Mouse (Mus musculus) forebrain, embryonic 12.5 days (tissue): ENCODE data around the gene Slc28a3. TPM values are rescaled to one million over a fixed set of nuclear protein-coding genes. Genes with fewer than 3 reads are reported as not detected.

Experiments used
- ATAC-seq: fragments of 200-750 bp; cut with Nextera tagmentation; 2 replicates; pipeline ENCODE4 v1.8.0; 2017; ENCODE audit warnings: moderate TSS enrichment; ENCODE audit not compliant: low FRiP score
- H3K27ac ChIP-seq: fragments of 300-500 bp; sonication (generic); 2 replicates; pipeline ENCODE4 v1.5.1; 2016; ENCODE audit warnings: mild to moderate bottlenecking
- H3K27me3 ChIP-seq: fragments of 300-500 bp; sonication (generic); 2 replicates; pipeline ENCODE4 v1.6.1; 2016; ENCODE audit warnings: mild to moderate bottlenecking
- H3K36me3 ChIP-seq: fragments of 300-500 bp; sonication (generic); replicated peaks from 2 replicates; pipeline ENCODE4 v1.6.1; 2016; ENCODE audit warnings: mild to moderate bottlenecking
- H3K4me1 ChIP-seq: fragments of 300-500 bp; sonication (generic); 2 replicates; pipeline ENCODE4 v1.6.1; 2016
- H3K4me2 ChIP-seq: fragments of 300-500 bp; sonication (generic); 2 replicates; pipeline ENCODE4 v1.6.1; 2016; ENCODE audit warnings: mild to moderate bottlenecking, moderate library complexity
- H3K4me3 ChIP-seq: fragments of 300-500 bp; sonication (generic); replicated peaks from 2 replicates; pipeline ENCODE4 v1.5.1; 2016; ENCODE audit warnings: mild to moderate bottlenecking
- H3K9ac ChIP-seq: fragments of 300-500 bp; sonication (generic); 2 replicates; pipeline ENCODE4 v1.6.1; 2016; ENCODE audit warnings: mild to moderate bottlenecking
- H3K9me3 ChIP-seq: fragments of 300-500 bp; sonication (generic); 2 replicates; pipeline ENCODE4 v1.6.1; 2016
- WGBS: fragments of 180-500 bp; shearing (Covaris S2); methylation state at CpG from one replicate; pipeline ENCODE4 v1.1.7; 2016; 5-methylcytosine and 5-hydroxymethylcytosine counted together
- polyA plus RNA-seq: library from polyadenylated mRNA; unstranded; fragments of >200 nt; fragmentation: Nextera tagmentation; extraction: Ambion mirVana; gene quantifications from 2 replicates; pipeline ENCODE4 v1.2.1, GENCODE M21; 2016

Slc28a3 gene
- polyA plus RNA-seq, 1 experiment from 2014 or later: not detected

DNA sequence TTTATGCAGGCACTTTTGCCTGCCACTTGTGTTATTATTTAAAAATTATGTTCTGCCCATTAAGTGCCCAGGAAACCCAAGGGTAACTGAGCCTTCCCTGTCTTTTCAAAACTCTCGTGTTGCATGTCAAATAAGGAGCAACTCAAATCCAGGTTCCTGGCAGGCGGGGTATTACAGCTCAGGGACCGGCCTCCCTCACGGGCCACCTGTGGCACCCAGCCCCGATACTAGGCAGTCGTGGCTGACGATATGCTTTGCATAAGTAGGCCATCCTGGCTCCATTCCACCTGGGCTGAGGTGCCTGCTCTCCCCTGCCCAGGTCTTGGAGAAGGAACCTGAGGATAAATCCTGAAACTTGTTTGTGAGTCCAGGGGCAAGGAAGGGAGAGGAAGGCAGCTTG, 618 bp downstream of the Slc28a3 start:
- H3K27me3 ChIP-seq: peaks cover 9% of the 10 kb centered on the region; the same call in 1 of the 2 replicates
- no peak overlapping the region for H3K27ac ChIP-seq
- H3K4me2 ChIP-seq: no peak overlapping the region
- 22% methylated on average over 7 of the region's 7 CpGs for WGBS
- H3K9me3 ChIP-seq: no peaks in the 10 kb centered on the region
- peaks cover 7% of the 10 kb centered on the region; the same call in 1 of the 2 replicates for H3K4me1 ChIP-seq
- ATAC-seq: no peak
- no peak overlapping the region for H3K4me3 ChIP-seq
- H3K9ac ChIP-seq: no peak overlapping the region
- H3K36me3 ChIP-seq: no peaks in the 10 kb centered on the region

DNA sequence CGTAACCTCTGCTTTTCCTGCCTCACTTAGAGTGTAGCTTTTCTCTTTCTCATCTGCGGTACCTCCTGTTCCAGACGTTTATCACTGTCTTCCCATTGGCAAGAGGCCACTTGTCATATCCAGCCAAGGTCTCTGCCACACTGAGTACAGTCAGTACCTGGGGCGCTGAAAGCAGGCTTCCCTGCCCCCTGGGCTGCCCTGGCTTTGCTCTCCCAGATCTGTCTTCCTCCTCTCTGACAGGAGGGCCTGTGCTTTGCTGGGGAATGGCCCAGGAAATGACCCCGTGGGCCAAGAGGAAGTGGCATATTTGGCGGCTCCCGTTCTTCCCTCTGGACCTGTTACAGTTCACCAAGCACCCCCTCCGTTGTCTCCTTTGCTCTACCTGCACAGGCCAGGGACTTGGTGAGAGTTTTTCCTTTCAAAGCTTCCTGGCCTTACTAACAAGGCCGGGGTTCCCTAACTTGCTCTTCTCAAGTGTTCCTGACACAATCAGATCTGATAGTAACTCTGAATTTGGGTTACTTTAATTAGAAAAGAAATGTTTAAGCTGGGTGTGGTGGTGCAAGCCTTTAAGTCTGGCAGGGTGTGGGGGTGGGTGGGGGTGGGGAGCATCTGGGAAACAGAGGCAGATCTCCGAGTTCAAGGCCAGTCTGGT, 9.3 kb downstream of the Slc28a3 start:
- Histone ChIP-seq H3K27me3 (no peaks in the 10 kb centered on the region), H3K9ac (no peak overlapping the region), H3K27ac (no peak overlapping the region), H3K4me2 (no peak overlapping the region), H3K36me3 (no peaks in the 10 kb centered on the region), H3K4me3 (no peak overlapping the region), H3K9me3 (no peaks in the 10 kb centered on the region), H3K4me1 (no peaks in the 10 kb centered on the region)
- WGBS: 79% methylated on average over 10 of the region's 10 CpGs
- no peak for ATAC-seq

DNA sequence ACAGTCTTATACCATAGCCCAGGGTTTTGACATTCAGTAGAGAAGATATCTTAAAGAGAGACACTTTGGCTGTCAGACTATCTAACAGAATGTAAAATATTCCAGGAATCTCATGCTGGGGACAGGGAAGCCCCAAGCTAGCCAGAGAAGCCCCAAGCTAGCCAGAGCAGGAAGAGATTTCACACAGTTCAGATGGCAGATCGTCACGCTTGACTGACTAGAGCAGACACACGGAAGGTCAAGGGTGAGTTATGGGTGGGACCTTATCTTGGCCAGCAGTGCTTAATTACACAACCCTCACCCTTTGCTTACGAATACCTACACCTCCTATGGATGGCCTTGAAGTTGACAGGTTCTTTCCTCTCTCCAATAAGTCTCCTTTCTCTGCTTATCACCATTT, 12.1 kb downstream of the Slc28a3 start:
- H3K4me1 ChIP-seq: no peaks in the 10 kb centered on the region
- no peak overlapping the region for H3K4me3 ChIP-seq
- no peaks in the 10 kb centered on the region for H3K9me3 ChIP-seq
- H3K36me3 ChIP-seq: no peaks in the 10 kb centered on the region
- no peak overlapping the region for H3K27ac ChIP-seq
- ATAC-seq: no peak
- no peak overlapping the region for H3K9ac ChIP-seq
- H3K4me2 ChIP-seq: no peak overlapping the region
- 71% methylated on average over 4 of the region's 4 CpGs for WGBS
- no peaks in the 10 kb centered on the region for H3K27me3 ChIP-seq

DNA sequence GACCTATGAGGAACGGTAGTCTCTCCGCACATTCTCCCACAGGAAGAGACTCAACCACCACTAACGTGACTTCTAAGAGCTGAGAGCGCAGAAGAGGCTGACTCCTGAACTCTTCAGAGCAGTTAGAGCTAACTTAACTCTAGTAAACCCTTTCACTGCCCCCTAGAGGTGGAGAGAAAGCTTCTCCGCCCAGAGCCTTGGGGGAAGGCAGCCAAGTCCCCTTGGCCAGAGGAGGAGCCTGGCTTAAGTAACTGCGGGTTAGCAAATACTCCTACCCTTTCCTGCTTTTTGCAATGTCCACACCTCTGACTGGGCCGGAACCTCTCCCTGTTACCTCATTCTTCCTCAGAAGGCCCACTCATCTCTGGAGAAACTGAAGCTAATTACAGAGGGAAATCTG, 17.5 kb downstream of the Slc28a3 start:
- no peaks in the 10 kb centered on the region for H3K27me3 ChIP-seq
- H3K36me3 ChIP-seq: no peaks in the 10 kb centered on the region
- H3K4me2 ChIP-seq: no peak overlapping the region
- H3K4me1 ChIP-seq: peaks cover 4% of the 10 kb centered on the region; the same call in 1 of the 2 replicates
- 26% methylated on average over 7 of the region's 7 CpGs for WGBS
- no peak for ATAC-seq
- H3K27ac ChIP-seq: no peak overlapping the region
- no peak overlapping the region for H3K4me3 ChIP-seq
- no peaks in the 10 kb centered on the region for H3K9me3 ChIP-seq
- H3K9ac ChIP-seq: no peak overlapping the region

DNA sequence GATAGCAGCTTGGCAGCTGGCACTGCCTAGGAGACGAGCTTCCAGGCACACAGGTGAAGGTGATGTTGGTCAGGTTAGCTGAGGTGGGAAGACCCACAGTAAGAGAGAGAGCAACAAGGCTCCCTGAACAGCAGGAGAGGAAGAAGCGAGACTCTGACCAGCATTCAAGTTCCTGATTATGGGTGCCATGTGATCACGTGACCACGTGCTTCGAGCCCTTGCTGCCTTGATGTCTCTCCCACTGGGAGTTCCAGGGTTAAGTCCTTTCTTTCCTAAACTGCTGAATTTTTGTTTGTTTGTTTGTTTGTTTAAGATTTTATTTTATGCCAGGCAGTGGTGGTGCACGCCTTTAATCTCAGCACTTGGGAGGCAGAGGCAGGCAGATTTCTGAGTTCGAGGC, 18.8 kb downstream of the Slc28a3 start:
- H3K9me3 ChIP-seq: no peaks in the 10 kb centered on the region
- H3K4me1 ChIP-seq: peaks cover 4% of the 10 kb centered on the region; the same call in 1 of the 2 replicates
- no peaks in the 10 kb centered on the region for H3K36me3 ChIP-seq
- no peak overlapping the region for H3K27ac ChIP-seq
- no peak overlapping the region for H3K4me2 ChIP-seq
- H3K9ac ChIP-seq: no peak overlapping the region
- ATAC-seq: no peak
- no peaks in the 10 kb centered on the region for H3K27me3 ChIP-seq
- WGBS: 85% methylated on average over 7 of the region's 7 CpGs
- H3K4me3 ChIP-seq: no peak overlapping the region

DNA sequence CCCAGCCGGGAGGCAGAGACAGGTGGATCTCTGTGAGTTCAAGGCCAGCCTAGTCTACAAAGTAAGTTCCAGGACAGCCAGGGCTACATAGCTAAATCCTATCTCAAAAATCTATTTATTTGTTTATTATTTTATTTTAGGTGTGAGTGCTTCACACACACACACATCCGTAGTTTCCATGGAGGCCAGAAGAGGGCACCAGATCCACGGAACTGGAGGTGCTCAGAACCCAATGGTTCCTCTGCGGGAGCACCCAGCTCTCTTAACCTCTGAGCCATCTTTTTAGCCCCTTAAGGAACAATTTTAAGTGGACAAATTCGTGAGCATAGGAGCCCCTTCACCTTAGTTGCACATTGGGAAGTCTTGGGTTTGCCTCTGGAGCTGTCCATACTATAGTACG, 20.0 kb downstream of the Slc28a3 start:
- WGBS: 45% methylated on average over 6 of the region's 6 CpGs
- no peak for ATAC-seq
- H3K9ac ChIP-seq: no peak overlapping the region
- no peak overlapping the region for H3K4me3 ChIP-seq
- H3K27ac ChIP-seq: no peak overlapping the region
- no peaks in the 10 kb centered on the region for H3K36me3 ChIP-seq
- H3K9me3 ChIP-seq: no peaks in the 10 kb centered on the region
- no peaks in the 10 kb centered on the region for H3K27me3 ChIP-seq
- peaks cover 4% of the 10 kb centered on the region; the same call in 1 of the 2 replicates for H3K4me1 ChIP-seq
- no peak overlapping the region for H3K4me2 ChIP-seq

DNA sequence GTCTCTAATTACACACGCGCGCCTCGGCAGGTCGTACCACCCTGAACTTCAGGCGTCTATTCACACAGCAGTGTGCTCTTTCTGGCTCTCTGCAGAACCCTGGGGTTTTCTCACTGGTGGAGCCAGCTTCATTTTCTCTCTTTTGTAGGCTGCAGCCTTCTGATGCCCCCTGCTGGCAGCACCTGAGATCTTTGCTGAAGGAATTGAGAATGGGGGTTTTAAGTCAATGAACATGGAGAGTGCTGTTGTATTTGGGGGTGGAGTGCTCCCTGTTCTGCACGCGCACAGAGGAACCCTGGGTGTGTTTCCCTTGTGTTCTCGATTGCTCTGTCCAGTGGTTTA, 21.2 kb downstream of the Slc28a3 start:
- ATAC-seq: peak; percentile 60; the same call in 1 of the 2 replicates
- H3K4me2 ChIP-seq: peak overlapping the region; percentile 39
- WGBS: 3% methylated on average over 9 of the region's 9 CpGs

DNA sequence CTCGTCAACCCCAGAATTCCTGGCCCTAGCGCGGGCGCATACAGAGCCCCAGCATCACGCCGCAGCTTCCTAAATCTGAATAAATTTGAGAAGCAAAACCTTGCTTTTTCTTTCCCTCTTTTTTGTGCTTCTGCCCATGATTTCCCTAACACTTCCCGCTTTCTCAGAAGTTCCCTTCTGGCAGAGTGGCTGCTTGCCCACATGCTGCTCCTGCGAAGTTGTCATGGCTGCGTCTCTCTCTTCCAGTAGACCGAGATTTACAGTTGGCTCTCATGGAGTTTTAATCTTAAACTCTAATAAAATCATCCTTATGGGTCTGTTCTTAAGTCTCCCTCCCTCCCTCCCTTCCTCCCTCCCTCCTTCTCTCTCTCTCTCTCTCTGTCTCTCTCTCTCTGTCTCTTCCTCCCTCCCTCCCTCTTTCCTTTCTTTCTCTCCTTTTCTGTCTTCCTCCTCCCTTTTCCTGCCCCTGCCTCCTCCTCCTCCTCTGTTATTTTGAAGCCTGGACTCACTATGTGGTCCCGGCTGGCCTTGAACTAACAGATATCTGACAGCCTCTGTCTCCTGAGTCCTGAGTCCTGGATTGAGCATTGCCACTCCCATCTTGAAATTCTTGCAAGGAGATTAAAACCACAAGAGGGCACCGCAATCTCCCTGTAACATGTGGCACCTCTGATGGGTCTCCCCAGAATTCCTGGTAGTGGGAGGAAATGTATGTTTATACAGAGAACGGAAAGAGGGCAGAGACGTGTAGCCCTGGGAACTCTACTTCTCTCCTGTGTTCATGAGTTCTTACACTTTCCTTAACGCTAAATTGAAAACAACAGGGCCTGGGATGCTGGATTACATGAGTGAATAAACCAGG, 21.8 kb downstream of the Slc28a3 start:
- Histone ChIP-seq H3K27ac (no peak overlapping the region), H3K36me3 (no peaks in the 10 kb centered on the region), H3K4me2 (peak overlapping the region; percentile 39), H3K4me1 (peaks cover 4% of the 10 kb centered on the region; the same call in 1 of the 2 replicates), H3K4me3 (no peak overlapping the region), H3K27me3 (no peaks in the 10 kb centered on the region), H3K9ac (no peak overlapping the region), H3K9me3 (no peaks in the 10 kb centered on the region)
- no peak for ATAC-seq
- 61% methylated on average over 15 of the region's 15 CpGs for WGBS

More for the DNA sequence above, 21.2 kb downstream of the Slc28a3 start:
- Histone ChIP-seq H3K36me3 (no peaks in the 10 kb centered on the region), H3K4me1 (peaks cover 4% of the 10 kb centered on the region; the same call in 1 of the 2 replicates), H3K9ac (0 out of 2 replicates have a peak overlapping the region, but pooled peaks have one; percentile 25), H3K4me3 (no peak overlapping the region), H3K27me3 (no peaks in the 10 kb centered on the region), H3K9me3 (no peaks in the 10 kb centered on the region), H3K27ac (no peak overlapping the region)

DNA sequence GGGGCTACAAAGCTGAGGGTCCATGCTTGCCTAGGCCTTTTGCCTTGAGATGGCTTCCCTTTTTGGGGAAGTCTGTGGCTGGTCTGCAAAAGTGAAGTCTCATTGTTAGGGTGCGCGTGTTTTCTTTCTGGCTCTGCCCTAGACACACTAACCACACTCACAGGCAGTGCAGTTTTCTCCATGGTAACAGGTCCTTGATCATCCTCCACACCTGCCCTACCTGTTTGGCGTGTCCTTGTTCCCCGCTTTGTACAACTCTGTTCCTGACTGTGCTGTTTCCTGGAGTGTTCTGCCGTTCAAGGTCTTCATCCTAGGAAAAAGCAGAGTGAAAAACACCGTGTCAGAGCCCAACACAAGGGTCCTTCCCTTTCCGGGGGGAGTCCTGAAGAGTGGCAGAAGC, 22.7 kb downstream of the Slc28a3 start:
- H3K4me1 ChIP-seq: peaks cover 4% of the 10 kb centered on the region; the same call in 1 of the 2 replicates
- no peaks in the 10 kb centered on the region for H3K27me3 ChIP-seq
- ATAC-seq: no peak
- H3K9ac ChIP-seq: no peak overlapping the region
- H3K36me3 ChIP-seq: no peaks in the 10 kb centered on the region
- no peak overlapping the region for H3K27ac ChIP-seq
- WGBS: 86% methylated on average over 7 of the region's 7 CpGs
- H3K4me2 ChIP-seq: no peak overlapping the region
- H3K9me3 ChIP-seq: no peaks in the 10 kb centered on the region
- H3K4me3 ChIP-seq: no peak overlapping the region

DNA sequence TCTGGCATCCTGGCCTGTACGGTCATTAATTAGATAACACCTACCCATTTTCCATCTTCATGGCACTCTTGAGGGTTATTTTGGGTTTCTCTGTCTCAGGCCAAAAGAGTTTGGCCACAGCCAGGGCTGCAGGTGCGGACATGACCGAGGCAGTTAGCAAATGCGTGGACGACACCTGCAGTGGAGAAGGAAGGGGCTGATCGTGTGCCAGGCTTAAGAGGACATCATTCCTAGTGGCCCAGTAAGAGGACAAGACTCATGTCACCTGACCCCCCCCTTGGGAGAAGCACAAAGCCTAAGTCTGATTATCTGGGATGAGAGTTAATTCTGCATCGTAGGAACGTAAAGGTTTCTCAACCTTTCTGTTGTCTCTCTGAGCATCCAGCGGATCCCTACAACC, 44.5 kb downstream of the Slc28a3 start:
- no peak overlapping the region for H3K4me2 ChIP-seq
- no peaks in the 10 kb centered on the region for H3K36me3 ChIP-seq
- H3K4me3 ChIP-seq: no peak overlapping the region
- H3K27me3 ChIP-seq: peaks cover 4% of the 10 kb centered on the region; the same call in 1 of the 2 replicates
- H3K9ac ChIP-seq: no peak overlapping the region
- H3K27ac ChIP-seq: no peak overlapping the region
- H3K9me3 ChIP-seq: no peaks in the 10 kb centered on the region
- no peak for ATAC-seq
- H3K4me1 ChIP-seq: no peaks in the 10 kb centered on the region
- WGBS: 91% methylated on average over 9 of the region's 9 CpGs

DNA sequence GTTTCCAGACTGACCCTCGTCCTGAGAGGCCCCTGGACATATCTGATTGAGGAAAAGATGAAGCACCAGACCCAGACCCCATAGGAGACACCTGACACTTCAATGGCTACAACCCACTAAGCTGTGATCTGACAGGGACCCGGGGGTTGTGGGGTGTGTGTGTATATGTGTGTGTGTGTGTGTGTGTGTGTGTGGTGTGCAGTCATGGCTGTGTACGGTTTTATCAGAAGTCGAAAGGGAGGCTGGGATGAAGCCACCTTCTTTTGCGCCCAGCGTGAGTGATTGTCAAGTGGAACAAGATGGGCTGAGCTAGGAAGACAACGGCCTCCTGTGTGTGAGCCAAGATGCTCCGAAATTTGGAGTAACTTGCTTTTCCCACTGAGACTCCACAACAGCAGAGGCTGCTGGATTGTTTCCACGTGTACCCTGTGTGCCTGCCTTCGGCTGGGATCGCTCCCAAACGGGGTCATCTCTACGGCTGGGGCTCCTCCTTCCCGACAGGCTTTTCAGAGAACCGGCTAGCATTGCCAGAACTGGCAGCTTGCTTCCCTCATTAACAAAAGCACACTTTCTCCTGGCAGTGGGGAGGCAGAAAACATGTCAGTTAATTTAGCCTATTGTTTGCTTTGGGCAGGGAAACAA, 50.1 kb downstream of the Slc28a3 start:
- Histone ChIP-seq H3K27ac (no peak overlapping the region), H3K36me3 (no peaks in the 10 kb centered on the region), H3K4me2 (no peak overlapping the region), H3K9ac (no peak overlapping the region), H3K4me1 (no peaks in the 10 kb centered on the region), H3K4me3 (no peak overlapping the region), H3K27me3 (no peaks in the 10 kb centered on the region), H3K9me3 (no peaks in the 10 kb centered on the region)
- WGBS: 75% methylated on average over 15 of the region's 15 CpGs
- ATAC-seq: no peak

DNA sequence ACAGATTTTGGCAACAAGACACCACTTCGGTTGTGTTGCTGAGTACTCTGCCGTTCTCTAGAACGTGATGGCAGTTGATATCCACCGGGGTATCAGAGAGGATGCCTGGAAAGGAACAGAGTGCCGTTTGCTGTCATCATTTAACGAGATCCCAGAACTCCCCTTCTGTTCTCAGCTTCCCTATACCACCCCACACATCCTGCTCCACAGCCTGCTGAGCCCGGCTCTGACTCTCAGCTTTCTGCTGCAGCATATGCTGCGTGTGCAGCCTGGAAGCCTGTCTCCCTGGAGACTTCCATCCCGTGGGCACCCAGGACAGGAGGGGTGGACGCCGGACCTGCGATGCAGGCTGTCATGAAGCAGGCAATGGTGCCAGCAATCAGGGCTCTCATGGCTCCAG, 52.5 kb downstream of the Slc28a3 start:
- Histone ChIP-seq H3K36me3 (no peaks in the 10 kb centered on the region), H3K27me3 (no peaks in the 10 kb centered on the region), H3K4me2 (no peak overlapping the region), H3K9me3 (no peaks in the 10 kb centered on the region), H3K9ac (no peak overlapping the region), H3K4me1 (no peaks in the 10 kb centered on the region), H3K27ac (no peak overlapping the region), H3K4me3 (no peak overlapping the region)
- no peak for ATAC-seq
- 82% methylated on average over 12 of the region's 12 CpGs for WGBS
